Mouse (Mus musculus): ENCODE measurements around the gene Rab9.

GRCm38 (mm10) chrX:166472612-166473011, 7.1 kb downstream of the Rab9 start:
- TF ChIP-seq CTCF (conservative IDR thresholded peaks at IDR 0.05; ENCODE audit: low read length) (no peak), POU5F1 (IDR thresholded peaks at IDR 0.05; ENCODE audit: borderline replicate concordance, low read length) (no peak)
